Mouse (Mus musculus) layer of hippocampus, postnatal 14 days (tissue): ENCODE measurements around the gene Fgfr2. TPM values are rescaled to one million over a fixed set of nuclear protein-coding genes. Genes with fewer than 3 reads are reported as not detected.
A peak's percentile ranks its signal among the peaks of the same experiment; 100 is the strongest.

Experiments
- DNase-seq, 2 experiments: peaks; one replicate each; pipeline ENCODE4 v3.0.0; 2021 to 2022; ENCODE audit warnings: low spot score in 2 of 2, mixed read lengths in 1 of 2
- total RNA-seq, 2 experiments: library from RNA; stranded (reverse); gene quantifications; 2 replicates each; pipeline ENCODE4 v1.2.3; 2021

Gene Fgfr2
- total RNA-seq, 2 experiments from 2014 or later, result 38.3 to 40.2 TPM

DNA sequence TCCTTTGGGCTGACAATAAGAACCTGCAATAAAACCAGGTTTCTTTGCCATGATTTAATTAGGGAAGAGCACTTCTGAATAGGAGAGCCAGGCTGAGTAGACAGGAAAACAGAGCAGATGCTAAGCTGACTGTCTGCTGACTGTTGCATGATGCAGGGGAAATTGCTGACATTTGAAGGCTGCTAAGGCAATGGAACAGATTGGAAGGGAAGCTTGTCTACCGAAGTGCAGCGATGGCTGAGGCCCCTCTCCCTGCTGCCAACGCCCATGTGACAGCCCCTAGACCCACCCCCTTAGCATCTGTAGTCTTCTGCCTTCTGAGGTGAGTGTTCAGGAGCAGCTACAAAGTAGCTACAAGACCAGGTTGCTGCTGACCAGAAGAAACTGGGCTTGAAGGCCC is 2397.0 kb downstream of the Fgfr2 start:
- peak; percentile 42 to 76 for DNase-seq

DNA sequence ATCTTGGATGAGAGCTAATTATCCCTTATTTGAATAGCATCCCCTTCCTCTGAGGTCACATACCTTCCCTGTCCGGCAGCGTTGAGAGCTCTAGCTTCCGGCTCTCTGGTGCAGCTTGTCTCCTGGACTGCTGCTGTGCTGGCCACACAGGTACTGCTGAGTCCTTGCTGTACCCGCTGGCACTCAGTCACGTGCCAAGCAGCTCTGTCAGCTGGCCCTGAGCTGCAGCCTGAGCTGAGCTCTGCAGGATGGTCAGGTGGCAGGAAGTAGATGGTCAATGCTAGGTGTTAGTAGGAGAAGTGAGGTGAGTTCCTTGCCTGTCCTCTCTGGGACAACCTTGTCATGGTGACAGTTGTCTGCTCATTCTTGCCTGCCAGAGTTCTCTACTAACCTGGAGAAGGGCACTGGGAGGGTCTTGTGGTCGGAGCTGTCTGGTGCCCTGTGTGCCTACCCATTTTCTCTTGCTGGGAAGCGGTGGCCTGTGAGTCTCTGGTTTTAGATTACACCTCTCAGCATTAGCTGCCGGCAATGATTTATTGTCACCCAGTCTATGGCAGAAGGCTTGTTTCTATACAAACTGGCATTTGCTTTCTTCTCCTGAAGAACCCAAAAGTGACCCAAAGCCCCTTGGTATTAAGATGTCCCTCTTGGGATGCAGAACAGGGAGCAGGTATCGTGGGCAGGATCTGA is 2402.4 kb downstream of the Fgfr2 start:
- no peak for DNase-seq

DNA sequence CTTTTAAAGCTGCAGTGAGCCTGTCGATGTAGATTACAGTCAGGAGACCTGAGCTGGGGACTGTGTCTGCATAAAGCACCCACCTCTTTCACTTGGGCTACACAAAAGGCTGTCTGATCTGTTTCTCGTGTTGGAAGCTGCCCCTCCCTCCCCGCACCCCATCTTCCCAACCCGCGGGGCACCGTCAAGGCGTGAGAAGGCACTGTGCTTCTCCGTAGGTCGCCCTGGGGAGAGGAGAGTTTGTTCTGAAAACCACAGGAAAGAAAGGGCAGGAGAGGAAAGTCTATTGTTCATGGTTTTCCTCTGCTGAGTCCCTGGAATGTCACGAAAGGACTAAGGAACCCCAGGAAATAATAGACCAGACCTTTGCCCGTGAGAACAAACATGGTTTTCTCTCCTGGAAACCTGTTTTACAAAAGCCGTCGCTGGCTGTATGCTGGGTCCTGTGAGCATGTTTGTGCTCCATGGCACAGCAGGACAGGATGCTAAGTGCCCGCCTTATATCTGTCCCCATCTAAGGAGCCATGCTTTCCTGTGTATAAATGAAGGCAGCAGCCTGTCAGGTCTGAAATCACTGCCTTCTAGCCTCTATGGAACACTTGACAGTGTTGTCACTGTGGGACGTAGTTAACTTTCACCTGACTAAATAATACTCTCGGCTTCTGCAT is 2403.1 kb downstream of the Fgfr2 start:
- no peak for DNase-seq

DNA sequence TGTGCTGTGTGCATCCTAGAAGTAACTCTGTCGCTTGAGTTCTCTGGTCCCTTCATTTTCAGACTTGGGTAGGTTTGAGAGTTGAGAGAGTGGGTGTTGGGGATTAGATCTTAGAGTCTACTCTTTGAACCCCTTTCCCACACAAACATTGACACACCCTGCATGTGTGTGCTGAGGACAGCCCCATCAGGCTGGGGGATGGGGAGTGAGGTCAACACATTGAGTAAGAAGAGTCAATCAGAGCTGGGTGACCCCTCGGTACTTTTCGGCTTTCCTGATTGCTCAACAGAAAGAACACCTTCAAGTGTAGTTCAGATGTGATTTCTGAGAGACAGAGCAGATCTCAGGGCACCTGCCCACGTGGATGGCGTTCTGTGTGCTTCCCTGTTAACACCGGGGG is 2406.2 kb downstream of the Fgfr2 start:
- no peak for DNase-seq

DNA sequence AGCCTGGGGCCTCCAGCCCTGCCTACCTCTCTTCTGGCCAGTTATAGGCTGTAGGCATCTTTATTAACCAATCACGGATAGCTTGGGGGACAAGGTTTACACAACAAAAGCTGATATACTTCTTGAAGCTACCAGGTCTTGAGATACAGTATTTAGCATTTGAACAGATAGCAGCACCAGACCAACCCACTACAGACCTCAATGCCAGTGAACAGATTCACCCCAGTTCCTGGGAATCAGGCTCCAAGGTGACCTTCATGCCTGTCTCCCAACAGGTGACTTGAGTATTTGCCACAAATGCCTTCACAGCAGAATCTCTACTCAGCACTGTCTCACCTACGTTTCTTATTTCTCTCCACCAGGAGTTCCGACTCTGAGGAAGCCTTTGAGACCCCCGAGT is 2406.8 kb downstream of the Fgfr2 start:
- DNase-seq, result no peak

DNA sequence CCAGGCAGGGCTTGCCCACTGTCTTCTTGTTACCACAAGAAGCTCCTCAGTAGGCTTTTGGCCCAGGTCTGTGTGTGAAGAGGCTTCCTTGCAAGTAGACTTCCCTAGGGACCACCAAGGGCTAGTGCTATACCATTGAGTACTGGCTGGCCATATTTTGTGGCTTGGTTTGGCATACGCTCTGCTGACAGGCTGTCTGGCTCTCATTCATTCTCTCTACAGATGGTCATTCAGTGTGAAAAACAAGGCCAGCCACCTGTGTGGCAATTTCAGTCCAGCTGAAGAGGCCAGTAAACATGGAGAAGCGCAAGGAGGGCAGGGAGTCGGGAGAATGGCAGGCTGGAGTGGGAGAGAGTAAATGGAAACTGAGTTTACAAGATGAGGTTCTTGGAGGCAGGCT is 2407.7 kb downstream of the Fgfr2 start:
- DNase-seq, result peak in 1 of 2 experiments; percentile 46

DNA sequence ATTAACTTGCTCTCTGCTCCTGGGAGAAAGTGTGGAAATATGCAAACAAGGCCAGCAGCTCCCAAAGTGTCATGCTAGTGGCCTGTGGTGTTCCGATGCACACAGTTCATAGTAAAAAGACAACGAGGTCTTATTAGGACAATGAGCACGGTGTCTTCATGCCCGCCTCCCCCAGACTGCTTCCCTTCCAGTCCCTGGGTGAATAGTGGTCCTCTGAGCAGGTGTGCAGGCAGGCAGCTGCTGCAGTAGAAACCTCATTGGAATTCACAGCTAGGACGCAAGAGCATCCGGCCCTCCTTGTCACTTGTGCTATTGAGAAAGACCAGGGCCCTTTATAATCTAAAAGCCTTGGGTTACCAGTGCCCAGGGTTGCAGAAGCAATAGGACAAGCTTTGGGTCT is 2409.8 kb downstream of the Fgfr2 start:
- no peak for DNase-seq

DNA sequence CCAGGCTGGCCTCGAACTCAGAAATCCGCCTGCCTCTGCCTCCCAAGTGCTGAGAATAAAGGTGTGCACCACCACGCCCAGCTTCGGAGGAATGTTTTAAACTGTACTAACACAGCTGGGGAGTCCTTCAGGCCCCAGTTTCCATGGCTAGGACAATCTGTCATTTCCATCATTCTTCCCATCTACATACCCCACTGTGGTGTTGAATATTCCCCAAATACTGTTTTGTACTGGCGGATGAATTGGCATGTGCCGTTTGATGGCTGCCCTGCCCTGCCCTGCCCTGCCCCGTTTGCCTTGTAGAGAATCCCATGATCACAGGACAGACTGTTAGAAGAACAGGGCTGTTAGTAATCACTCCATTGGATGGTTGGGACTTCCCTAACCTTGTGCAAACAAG is 2411.3 kb downstream of the Fgfr2 start:
- no peak for DNase-seq

DNA sequence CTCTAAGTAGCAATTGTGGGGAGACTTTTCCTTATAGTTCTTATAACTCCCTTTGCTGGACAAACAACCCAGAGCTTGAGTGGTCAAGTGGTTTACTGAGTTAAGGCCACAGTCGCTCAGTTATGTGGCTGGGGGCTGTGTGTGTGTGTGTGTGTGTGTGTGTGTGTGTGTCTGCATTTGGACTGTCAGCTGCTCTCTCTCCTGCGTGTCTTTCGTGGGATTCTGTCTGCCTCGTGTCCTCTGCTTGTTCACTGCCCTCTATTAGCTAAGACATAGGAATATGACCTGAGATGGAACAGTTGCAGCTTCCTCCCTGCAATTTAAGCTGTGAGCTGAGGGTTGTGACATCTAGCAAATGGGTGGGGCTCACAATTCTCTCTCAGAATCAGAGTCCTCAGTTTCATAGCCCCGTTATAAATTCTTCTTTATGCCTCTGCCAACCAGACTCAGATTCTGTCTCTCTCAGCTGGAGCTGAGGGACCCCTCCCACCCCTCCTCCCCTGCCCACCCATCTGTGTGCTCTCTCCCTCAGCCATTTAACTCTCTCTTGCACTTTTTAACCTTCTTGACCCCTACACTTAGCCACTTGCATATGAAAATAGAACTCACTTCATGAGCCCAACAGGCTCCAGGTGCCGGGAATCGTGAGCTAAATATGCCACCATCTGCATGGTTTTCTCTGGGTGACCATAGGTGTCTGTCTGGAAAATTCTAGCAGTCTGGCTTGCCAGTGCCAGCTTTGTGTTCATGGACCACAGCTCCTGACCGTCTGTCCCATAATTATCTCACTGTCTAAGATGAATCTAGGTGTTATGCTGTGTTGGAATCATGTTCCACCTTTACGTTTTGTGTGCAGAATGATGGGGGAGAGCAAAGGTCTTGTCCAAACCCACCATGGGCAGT is 2413.5 kb downstream of the Fgfr2 start:
- no peak for DNase-seq

DNA sequence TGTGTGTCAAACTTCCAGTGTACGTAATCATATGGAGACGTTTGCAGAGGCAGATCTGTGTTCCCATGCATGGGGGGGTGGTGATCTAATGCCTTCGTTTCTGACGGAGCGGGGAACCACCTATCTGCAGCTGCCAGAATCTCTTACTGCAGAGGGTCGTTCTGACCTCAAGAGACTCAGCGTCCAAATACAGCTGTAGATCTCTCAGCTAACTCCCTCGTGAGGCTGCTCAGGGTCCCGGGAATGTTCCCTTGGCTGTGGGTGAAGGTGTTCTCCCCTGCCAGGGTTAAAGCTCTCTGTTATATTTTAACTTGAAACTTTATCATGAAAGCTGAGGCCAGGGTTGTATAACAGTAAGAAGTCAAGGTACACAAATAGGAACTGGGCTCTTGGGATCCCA is 2414.2 kb downstream of the Fgfr2 start:
- no peak for DNase-seq

DNA sequence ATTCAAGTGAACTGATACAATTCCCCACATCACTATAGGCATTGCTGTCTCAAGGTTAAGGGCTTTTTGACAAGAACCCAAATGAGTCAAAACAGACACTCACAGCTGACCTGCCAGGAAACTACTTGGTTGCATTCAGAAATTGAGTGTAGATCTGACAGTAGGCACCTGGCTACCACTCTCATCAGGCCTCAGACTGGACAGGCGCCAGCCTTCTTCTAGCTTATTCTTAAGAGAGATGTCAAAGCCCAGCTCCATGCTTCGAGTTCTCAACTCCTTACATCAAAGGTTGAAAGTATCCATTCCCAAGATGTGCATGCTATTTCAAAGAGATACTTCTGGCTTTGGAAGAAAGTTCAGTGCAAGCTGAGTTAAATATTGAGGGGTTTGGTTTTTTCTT is 2417.9 kb downstream of the Fgfr2 start:
- no peak for DNase-seq

DNA sequence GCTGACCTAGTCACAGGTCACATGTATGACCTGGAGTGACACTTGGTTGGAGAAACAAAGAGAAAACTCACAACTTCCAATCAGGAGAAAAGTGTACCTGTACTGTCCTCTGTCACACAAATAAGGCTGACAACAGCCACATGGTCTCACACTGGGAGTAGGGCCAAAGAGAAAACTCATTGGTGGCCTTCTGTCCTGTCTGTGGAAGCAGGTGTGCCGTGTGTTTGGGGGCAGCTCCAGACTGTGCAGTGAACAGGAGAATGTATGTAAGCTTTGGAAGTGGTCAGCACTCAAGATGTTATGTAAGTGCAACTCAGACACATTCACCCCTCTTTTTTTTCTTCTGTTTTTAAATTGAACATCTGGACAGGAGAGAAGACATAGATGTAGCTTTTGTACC is 2421.8 kb downstream of the Fgfr2 start:
- DNase-seq, result no peak

DNA sequence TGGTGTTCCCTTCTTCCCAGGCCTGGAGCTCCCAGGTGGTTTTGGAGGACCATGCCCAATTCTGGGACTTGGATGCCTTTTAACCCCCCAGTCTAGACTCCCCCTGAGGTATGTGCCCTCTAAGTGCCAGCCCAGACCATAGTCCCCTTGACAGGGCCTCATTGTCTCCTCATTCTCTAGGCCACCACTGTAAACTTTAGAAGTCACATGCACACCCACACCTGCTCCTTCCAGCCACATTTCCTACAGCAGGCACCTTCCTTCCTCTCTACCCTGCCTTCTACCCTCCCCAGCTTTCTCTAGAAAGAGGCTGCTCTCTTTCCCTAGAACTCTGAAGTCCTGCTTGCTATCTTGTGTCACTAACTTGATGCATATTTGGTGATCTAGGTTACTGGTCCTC is 2424.7 kb downstream of the Fgfr2 start:
- no peak for DNase-seq

DNA sequence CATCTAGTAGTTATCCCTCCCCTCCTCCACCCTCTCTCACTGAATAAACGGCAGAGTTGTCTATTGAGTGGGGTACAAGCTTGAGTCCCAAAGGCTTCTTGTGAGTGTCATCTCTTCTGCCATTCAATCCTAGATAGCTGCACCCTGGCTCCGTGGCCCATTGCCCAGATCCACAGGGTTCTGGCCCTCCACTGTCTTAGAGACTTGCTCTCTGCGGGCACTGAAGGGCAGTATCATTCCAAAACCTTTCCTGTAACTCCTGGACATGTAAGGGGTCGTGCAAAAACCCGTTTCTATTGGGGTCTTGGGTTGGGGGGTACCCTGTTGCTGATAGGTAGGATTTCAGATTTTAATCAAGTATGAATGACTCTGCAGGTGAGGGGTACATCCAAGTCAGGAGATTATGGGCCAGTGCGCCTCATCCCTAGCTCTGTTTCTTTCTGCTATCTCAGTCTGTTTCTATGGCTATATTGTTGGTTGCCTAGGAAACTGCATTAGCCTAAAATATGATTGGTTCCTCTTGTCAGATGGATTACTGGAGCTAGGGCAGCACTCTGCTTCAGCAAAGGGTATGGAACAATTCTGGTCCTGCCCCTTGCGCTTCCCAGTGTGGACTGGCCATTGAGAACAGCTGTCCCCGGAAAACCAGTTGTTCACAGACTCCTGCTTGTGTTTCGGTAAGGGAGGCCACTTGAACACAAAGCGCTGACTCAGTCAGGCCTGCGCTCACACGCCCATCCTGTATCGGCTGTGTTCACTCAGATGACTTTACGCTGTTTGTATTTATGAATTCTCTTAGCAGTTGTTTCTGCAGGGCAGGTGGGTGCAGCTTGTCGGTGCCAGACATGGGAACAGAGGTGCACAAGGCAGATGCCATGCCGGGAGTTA is 2426.6 kb downstream of the Fgfr2 start:
- no peak for DNase-seq

DNA sequence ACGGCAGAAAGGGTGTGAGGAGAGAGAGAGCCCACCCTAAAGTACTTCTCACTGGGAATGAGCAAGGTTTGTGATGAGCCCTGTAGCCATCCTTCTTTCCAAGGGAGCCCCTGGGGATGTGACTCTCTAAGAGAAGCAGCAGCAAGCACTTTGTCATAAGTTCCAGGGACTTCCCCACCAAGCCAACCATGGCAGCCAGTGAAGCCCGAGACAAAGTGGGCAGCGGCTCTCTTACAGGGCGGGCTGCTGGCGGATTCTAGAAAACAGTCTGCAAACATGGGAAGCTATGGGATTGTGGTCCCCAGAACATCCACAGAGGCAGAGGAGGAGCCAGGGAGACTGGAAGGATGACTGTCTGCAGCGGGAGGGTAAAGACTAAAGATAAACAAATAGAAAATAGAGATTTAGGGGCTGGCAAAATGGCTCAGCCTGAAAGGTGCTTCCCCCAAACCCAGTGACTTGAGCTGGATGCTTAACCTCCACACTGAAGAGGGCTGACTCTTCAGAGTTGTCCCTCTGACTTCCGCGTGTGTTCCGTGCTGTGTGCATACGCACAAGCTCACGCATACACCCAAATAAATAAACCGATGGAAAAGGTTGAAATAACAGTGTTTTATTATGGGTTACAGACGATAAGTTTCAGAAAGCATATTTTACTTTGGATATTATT is 2427.3 kb downstream of the Fgfr2 start:
- no peak for DNase-seq

DNA sequence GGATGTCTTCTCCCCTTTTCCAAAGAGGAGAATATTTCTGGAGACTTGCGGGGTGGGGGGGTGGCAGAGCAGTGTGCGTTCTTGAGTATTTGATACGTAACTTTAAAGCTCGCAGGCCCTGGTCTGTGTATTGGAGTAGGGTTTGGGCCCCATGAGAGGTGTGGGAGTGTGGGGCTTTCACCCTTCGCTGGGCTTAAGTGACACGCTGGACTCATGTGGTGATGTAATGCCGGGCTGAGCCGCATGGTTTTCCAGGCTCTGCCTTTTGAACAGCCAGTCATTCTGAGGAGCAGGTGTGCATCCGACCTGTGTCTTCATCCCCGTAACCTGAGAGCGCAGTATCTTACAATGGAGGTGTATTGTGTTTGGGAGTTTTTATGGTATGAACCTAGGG is 2429.4 kb downstream of the Fgfr2 start:
- DNase-seq, result no peak

DNA sequence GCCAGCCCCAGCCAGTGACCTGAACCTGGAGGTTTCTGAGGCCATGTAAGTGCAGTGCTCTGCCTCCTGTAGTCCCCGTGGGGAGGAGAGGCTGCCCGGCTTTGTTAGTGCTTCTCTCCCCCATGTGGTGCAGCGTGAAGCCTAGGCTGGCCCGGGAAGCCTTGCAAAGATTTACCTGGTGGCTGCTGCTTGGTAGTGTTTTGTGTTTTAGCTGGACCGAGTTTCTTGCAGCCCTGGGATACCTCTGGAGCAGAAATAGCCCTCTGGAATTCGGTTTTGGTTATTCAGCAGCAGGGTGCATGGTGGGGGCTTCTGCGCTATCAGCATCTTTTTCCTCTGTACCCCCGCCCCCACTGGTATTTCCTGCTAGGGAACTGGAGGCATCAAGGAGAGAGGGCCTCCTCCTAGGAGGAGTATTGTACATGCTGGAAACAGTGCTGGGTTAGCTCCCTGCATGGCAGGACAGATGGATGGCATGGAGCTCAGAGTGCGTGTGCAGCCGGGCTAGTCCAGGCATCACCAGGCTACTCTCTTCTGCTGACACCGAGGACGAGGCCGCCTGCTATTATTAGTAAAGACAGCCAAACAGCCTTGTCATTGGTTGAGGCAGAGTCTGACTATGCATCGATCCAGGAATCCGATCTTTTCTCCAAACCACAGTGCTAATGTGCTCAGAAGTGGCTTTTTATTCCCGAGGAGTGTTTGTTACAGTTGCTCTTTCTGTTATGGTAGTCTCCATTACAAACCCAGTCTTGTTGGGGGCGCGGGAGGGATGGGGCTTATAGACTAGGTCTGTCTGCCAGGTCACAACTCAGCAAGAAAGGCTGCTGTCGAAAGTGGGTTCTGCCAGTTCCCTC is 2430.0 kb downstream of the Fgfr2 start:
- peak; percentile 52 to 71 for DNase-seq

DNA sequence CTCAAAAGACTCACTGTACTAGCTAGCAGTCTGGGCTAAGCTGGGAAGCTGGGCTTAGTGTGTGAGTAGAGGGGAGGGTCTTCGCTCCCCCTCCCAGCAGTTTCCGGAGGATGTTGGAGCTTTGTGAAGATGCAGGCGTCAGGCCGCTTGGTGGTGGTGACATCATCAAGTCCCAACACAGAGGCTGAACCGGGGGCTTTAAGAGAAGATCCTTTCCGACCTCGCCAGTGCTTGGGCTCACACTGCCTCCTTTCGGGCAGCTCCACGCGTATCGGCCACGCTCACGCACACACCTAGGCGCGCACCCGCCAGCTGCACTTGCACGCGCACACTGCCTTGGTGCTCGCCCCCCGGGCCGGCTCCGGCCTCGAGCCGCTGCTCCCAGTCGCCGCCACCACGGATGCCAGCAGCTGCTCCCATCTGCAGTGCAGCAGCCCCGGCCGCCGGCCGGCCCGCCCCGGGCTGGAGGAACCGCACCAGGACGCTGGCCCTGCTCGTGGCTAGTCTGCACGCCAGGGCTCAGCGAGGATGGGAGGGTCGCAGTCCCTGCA is 2430.7 kb downstream of the Fgfr2 start:
- peak in 1 of 2 experiments; percentile 77 for DNase-seq

DNA sequence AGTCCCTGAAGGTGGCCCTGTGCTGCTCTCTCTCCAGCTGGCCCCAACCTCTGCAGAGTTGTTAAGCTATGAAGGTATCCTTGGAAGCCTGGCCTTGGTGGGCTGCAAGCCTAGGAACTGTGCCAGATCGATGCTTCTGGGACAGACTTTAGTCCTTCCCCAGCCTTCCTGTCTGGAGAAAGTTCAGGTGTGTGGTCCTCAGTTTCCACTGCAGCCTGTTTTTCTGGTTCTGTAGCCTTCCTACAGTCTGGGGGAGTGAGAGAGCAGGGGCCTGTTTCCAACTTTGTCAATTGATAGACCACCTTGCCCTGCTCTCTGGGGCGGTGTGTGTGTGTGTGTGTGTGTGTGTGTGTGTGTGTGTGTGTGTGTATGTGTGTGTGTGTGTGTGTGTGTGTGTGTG is 2431.2 kb downstream of the Fgfr2 start:
- no peak for DNase-seq
